Mouse (Mus musculus): ENCODE data around the gene Dicer1. TPM values are rescaled to one million over a fixed set of nuclear protein-coding genes. Genes with fewer than 3 reads are reported as not detected.

Gene Dicer1
- polyA plus RNA-seq, 1 experiment from 2014 or later = 52.0 TPM

- Histone ChIP-seq H3K4me3 (no peak overlapping the region), H3K9me3 (replicated peaks) (no peaks in the 10 kb centered on the region), H3K4me1 (peaks cover 15% of the 10 kb centered on the region), H3K36me3 (ENCODE audit: poor library complexity, severe bottlenecking) (no peaks in the 10 kb centered on the region), H3K27ac (no peak overlapping the region), H3K27me3 (no peaks in the 10 kb centered on the region), H3K9ac (no peak overlapping the region), H3K4me2 (no peak overlapping the region)
- WGBS = 93% methylated on average over 5 of the region's 5 CpGs
- ATAC-seq = no peak
Observed at GRCm38 (mm10) chr12:104765116-104765515, 13.4 kb upstream of the Dicer1 start.

GRCm38 (mm10) chr12:104763918-104764317 is 12.2 kb upstream of the Dicer1 start:
- WGBS = 22% methylated on average over 6 of the region's 6 CpGs
- no peak overlapping the region for H3K4me3 ChIP-seq
- H3K9ac ChIP-seq = no peak overlapping the region
- no peak for ATAC-seq
- no peaks in the 10 kb centered on the region for H3K36me3 ChIP-seq (ENCODE audit: poor library complexity, severe bottlenecking)
- no peak overlapping the region for H3K27ac ChIP-seq
- peaks cover 5% of the 10 kb centered on the region for H3K4me1 ChIP-seq
- H3K27me3 ChIP-seq = no peaks in the 10 kb centered on the region
- no peak overlapping the region for H3K4me2 ChIP-seq
- H3K9me3 ChIP-seq (replicated peaks) = no peaks in the 10 kb centered on the region

- ATAC-seq = no peak
- H3K9ac ChIP-seq = no peak overlapping the region
- H3K27ac ChIP-seq = no peak overlapping the region
- H3K4me1 ChIP-seq = peaks cover 5% of the 10 kb centered on the region
- H3K9me3 ChIP-seq (replicated peaks) = no peaks in the 10 kb centered on the region
- H3K4me2 ChIP-seq = no peak overlapping the region
- H3K27me3 ChIP-seq = no peaks in the 10 kb centered on the region
- H3K36me3 ChIP-seq (ENCODE audit: poor library complexity, severe bottlenecking) = no peaks in the 10 kb centered on the region
- 83% methylated on average over 8 of the region's 8 CpGs for WGBS
- no peak overlapping the region for H3K4me3 ChIP-seq
Observed at GRCm38 (mm10) chr12:104761411-104761810, 9.7 kb upstream of the Dicer1 start.

- ATAC-seq = no peak
- H3K36me3 ChIP-seq (ENCODE audit: poor library complexity, severe bottlenecking) = no peaks in the 10 kb centered on the region
- H3K9ac ChIP-seq = no peak overlapping the region
- no peaks in the 10 kb centered on the region for H3K27me3 ChIP-seq
- no peak overlapping the region for H3K27ac ChIP-seq
- no peak overlapping the region for H3K4me3 ChIP-seq
- H3K4me2 ChIP-seq = no peak overlapping the region
- H3K9me3 ChIP-seq (replicated peaks) = no peaks in the 10 kb centered on the region
- 91% methylated on average over 7 of the region's 7 CpGs for WGBS
- H3K4me1 ChIP-seq = peaks cover 1% of the 10 kb centered on the region; the same call in 1 of the 2 replicates
Observed at GRCm38 (mm10) chr12:104758066-104758465, 6.3 kb upstream of the Dicer1 start.

- Histone ChIP-seq H3K9ac (no peak overlapping the region), H3K36me3 (ENCODE audit: poor library complexity, severe bottlenecking) (0 out of 2 replicates have a peak, but pooled peaks cover 7% of the 10 kb centered on the region), H3K4me1 (peaks cover 33% of the 10 kb centered on the region), H3K4me2 (no peak overlapping the region), H3K4me3 (no peak overlapping the region), H3K9me3 (replicated peaks) (no peaks in the 10 kb centered on the region), H3K27ac (no peak overlapping the region), H3K27me3 (no peaks in the 10 kb centered on the region)
- WGBS = 72% methylated on average over 4 of the region's 4 CpGs
- ATAC-seq = no peak
Observed at GRCm38 (mm10) chr12:104753686-104754085, 1.9 kb upstream of the Dicer1 start.

DNA sequence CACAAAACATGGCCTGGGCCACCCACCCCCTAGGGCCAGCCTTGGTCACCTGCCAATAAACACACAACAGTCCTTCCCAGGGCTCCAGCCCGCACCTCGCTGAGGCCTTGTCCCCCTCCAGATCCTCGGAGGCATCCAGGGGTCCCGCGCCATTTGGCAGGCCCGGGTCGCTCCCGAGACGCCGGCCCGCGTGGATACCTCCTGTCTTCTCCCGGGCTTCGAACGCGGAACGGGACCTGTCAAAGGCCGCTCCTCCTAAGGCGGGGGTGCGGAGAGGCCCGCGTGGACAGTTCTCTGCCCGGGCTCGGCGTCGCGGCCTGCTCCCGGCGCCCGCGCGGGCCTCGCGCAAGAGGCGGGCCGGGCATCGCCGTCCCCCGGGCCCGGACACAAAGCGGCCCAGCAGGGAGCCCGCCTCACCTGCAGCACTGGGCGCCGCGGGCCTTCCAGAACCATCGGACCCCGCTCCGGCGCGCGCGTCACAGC is 380 bp downstream of the Dicer1 start:
- WGBS = under 1% methylated on average over 51 of the region's 52 CpGs
- Histone ChIP-seq H3K27ac (peak overlapping the region; percentile 90), H3K4me1 (peaks cover 50% of the 10 kb centered on the region), H3K4me3 (peak overlapping the region; percentile 63), H3K36me3 (ENCODE audit: poor library complexity, severe bottlenecking) (0 out of 2 replicates have a peak, but pooled peaks cover 7% of the 10 kb centered on the region), H3K9ac (peak overlapping the region; percentile 97), H3K27me3 (no peaks in the 10 kb centered on the region), H3K9me3 (replicated peaks) (no peaks in the 10 kb centered on the region), H3K4me2 (peak overlapping the region; percentile 76)
- peak; percentile 34; the same call in 1 of the 2 replicates for ATAC-seq

- H3K36me3 ChIP-seq (ENCODE audit: poor library complexity, severe bottlenecking) = peaks cover 12% of the 10 kb centered on the region; the same call in 1 of the 2 replicates
- peak overlapping the region; percentile 76; the same call in 1 of the 2 replicates for H3K4me2 ChIP-seq
- H3K27me3 ChIP-seq = no peaks in the 10 kb centered on the region
- 95% methylated on average over 2 of the region's 2 CpGs for WGBS
- H3K27ac ChIP-seq = no peak overlapping the region
- peaks cover 57% of the 10 kb centered on the region for H3K4me1 ChIP-seq
- no peaks in the 10 kb centered on the region for H3K9me3 ChIP-seq (replicated peaks)
- no peak overlapping the region for H3K4me3 ChIP-seq
- ATAC-seq = no peak
- H3K9ac ChIP-seq = no peak overlapping the region
Observed at GRCm38 (mm10) chr12:104748946-104749345, 2.8 kb downstream of the Dicer1 start.

GRCm38 (mm10) chr12:104747252-104747651 is 4.5 kb downstream of the Dicer1 start:
- 96% methylated on average over 5 of the region's 5 CpGs for WGBS
- peaks cover 64% of the 10 kb centered on the region for H3K4me1 ChIP-seq

DNA sequence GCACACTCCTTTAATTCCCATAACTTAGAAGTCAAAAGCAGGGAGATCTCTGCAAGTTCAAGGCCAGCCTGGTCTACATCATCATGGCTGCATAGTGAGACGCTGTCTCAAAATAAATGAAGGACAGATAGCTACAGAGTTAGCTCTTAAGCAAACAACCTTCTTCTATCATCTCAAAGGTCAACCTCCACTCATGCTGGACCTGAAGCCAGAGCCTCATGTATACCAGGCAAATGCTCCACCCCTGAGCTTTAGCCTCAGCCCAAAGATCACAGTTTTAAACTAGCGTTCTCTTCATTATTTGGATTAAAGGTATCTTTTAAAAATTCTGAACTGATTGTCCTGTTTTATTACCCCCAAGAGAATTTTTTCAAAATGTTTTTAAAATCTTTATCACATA is 5.2 kb downstream of the Dicer1 start:
- Histone ChIP-seq H3K9me3 (replicated peaks) (no peaks in the 10 kb centered on the region), H3K4me1 (peaks cover 71% of the 10 kb centered on the region), H3K9ac (no peak overlapping the region), H3K36me3 (ENCODE audit: poor library complexity, severe bottlenecking) (peaks cover 12% of the 10 kb centered on the region; the same call in 1 of the 2 replicates), H3K4me2 (no peak overlapping the region), H3K4me3 (no peak overlapping the region), H3K27me3 (no peaks in the 10 kb centered on the region), H3K27ac (no peak overlapping the region)
- WGBS = 98% methylated on average over 2 of the region's 2 CpGs
- ATAC-seq = no peak

More at GRCm38 (mm10) chr12:104747252-104747651, 4.5 kb downstream of the Dicer1 start:
- no peak for ATAC-seq
- no peaks in the 10 kb centered on the region for H3K9me3 ChIP-seq (replicated peaks)
- no peaks in the 10 kb centered on the region for H3K27me3 ChIP-seq
- no peak overlapping the region for H3K4me2 ChIP-seq
- peaks cover 12% of the 10 kb centered on the region; the same call in 1 of the 2 replicates for H3K36me3 ChIP-seq (ENCODE audit: poor library complexity, severe bottlenecking)
- no peak overlapping the region for H3K27ac ChIP-seq
- no peak overlapping the region for H3K4me3 ChIP-seq
- H3K9ac ChIP-seq = no peak overlapping the region

DNA sequence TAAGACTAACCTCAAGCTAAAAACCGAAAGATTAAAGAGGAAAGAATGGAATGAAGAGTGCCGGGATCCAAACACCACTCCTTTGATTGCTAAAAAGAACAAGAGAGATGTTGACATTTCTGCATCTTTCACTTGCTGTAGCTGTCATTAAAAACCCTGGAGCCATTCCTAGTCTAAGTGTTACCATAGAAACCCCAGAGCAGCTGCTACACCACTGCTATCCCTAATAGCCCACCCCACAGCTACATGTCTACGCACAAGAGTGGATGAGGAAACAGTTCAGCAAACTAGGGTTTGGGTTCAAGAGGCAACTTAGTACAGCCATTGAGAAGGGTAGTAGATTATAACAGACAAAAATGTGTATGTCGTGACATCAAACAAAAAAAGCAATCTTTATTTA is 8.1 kb downstream of the Dicer1 start:
- 40% methylated on average over 4 of the region's 4 CpGs for WGBS
- no peak overlapping the region; the same call in 1 of the 2 replicates for H3K4me2 ChIP-seq
- H3K27ac ChIP-seq = no peak overlapping the region
- H3K36me3 ChIP-seq (ENCODE audit: poor library complexity, severe bottlenecking) = peaks cover 5% of the 10 kb centered on the region; the same call in 1 of the 2 replicates
- H3K9me3 ChIP-seq (replicated peaks) = no peaks in the 10 kb centered on the region
- H3K9ac ChIP-seq = no peak overlapping the region
- no peak overlapping the region for H3K4me3 ChIP-seq
- peaks cover 70% of the 10 kb centered on the region for H3K4me1 ChIP-seq
- ATAC-seq = peak; percentile 90
- no peaks in the 10 kb centered on the region for H3K27me3 ChIP-seq

GRCm38 (mm10) chr12:104742247-104742646 is 9.5 kb downstream of the Dicer1 start:
- no peak overlapping the region for H3K4me2 ChIP-seq
- H3K27ac ChIP-seq = no peak overlapping the region
- H3K36me3 ChIP-seq (ENCODE audit: poor library complexity, severe bottlenecking) = peaks cover 5% of the 10 kb centered on the region; the same call in 1 of the 2 replicates
- H3K27me3 ChIP-seq = no peaks in the 10 kb centered on the region
- no peak for ATAC-seq
- 77% methylated on average over 6 of the region's 6 CpGs for WGBS
- H3K9ac ChIP-seq = no peak overlapping the region
- H3K9me3 ChIP-seq (replicated peaks) = no peaks in the 10 kb centered on the region
- H3K4me3 ChIP-seq = no peak overlapping the region
- H3K4me1 ChIP-seq = peaks cover 72% of the 10 kb centered on the region

DNA sequence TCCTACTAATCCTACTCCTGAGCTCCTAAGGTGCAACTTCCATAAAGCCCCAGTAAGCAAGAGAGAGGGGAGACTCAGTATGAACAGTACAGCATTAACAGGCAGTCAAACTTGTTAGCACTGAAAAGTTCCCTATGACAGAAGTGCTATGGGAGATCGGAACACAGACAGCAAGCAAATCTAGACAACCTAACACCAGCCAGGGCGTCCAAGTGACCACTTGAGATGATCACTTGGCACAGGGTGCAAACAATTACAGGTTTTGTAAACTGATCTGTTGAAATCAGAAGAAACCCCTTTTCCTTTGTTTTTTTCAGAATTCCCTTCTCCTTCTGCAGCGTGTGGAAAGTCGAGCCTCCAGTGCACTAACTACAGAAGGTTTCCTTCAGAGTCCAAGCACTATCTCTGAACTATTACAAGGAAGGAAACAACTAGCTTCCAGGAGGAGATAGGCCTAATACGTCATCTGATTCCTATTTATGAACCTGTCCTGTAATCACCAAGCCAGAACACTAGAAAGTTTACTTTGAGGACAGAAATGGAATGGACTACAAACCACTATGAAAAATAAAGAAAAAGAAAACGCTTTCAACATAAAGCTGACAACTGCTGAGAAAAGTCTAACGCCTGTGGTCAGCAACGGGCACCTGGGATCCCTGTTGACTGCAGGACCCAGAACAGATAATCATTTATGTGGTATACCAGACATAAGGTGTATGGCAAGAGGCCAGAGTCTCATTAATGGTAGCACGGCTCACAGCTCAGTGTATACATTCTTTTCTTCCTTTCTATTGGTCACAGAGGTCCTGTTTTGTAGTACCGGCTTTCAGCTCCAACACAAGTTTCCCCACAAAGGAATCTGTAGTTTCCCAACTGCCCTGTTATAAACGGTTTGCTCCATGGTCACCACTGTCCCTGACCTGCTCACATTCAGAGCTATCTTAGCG is 10.6 kb downstream of the Dicer1 start:
- no peak overlapping the region for H3K27ac ChIP-seq
- H3K27me3 ChIP-seq = no peaks in the 10 kb centered on the region
- no peak for ATAC-seq
- H3K4me1 ChIP-seq = peaks cover 80% of the 10 kb centered on the region
- H3K36me3 ChIP-seq (ENCODE audit: poor library complexity, severe bottlenecking) = peaks cover 5% of the 10 kb centered on the region; the same call in 1 of the 2 replicates
- no peak overlapping the region for H3K4me3 ChIP-seq
- no peaks in the 10 kb centered on the region for H3K9me3 ChIP-seq (replicated peaks)
- H3K4me2 ChIP-seq = no peak overlapping the region
- 48% methylated on average over 12 of the region's 12 CpGs for WGBS
- no peak overlapping the region for H3K9ac ChIP-seq
